Mouse (Mus musculus) liver, embryonic 14.5 days (tissue): ENCODE measurements around the gene Prps1. TPM values are rescaled to one million over a fixed set of nuclear protein-coding genes. Genes with fewer than 3 reads are reported as not detected.

Experiments used
- ATAC-seq: fragments of 200-750 bp; cut with Nextera tagmentation; 2 replicates; pipeline ENCODE4 v1.8.0; 2017; ENCODE audit warnings: moderate number of reproducible peaks, mild to moderate bottlenecking, moderate library complexity; ENCODE audit not compliant: insufficient read depth
- DNase-seq, 3 experiments: peaks; one replicate each; pipeline ENCODE4 v3.0.0-alpha.2; 2012 to 2013; ENCODE audit warnings: low read depth in 3 of 3, low spot score in 3 of 3
- H3K27ac ChIP-seq: fragments of 300-500 bp; sonication (generic); 2 replicates; pipeline ENCODE4 v1.5.1; 2014; ENCODE audit warnings: moderate library complexity, mild to moderate bottlenecking, control low read depth, inconsistent platforms
- H3K27me3 ChIP-seq: fragments of 300-500 bp; sonication (generic); 2 replicates; pipeline ENCODE4 v1.6.1; 2014; ENCODE audit warnings: mild to moderate bottlenecking, low read length, moderate library complexity; ENCODE audit not compliant: control insufficient read depth, insufficient read depth
- H3K36me3 ChIP-seq: fragments of 300-500 bp; sonication (generic); replicated peaks from 2 replicates; pipeline ENCODE4 v1.6.1; 2014; ENCODE audit warnings: low read depth; ENCODE audit not compliant: control insufficient read depth, insufficient read depth
- H3K4me1 ChIP-seq, 2 experiments: fragments of 200-500 bp in 1 of 2; fragments of 300-500 bp in 1 of 2; sonication (generic) in 1 of 2; replicated peaks; 2 replicates each; pipeline ENCODE4 v1.6.1; 2012 to 2014; ENCODE audit warnings: antibody characterized with exemption in 1 of 2, inconsistent platforms in 1 of 2, low read length in 1 of 2; ENCODE audit not compliant: control insufficient read depth in 2 of 2, insufficient read depth in 2 of 2
- H3K4me2 ChIP-seq: fragments of 300-500 bp; sonication (generic); 2 replicates; pipeline ENCODE4 v1.6.1; 2014; ENCODE audit warnings: low read depth, mild to moderate bottlenecking, control low read depth, moderate library complexity
- H3K4me3 ChIP-seq, 2 experiments: fragments of 200-500 bp in 1 of 2; fragments of 300-500 bp in 1 of 2; sonication (generic) in 1 of 2; 2 replicates each; pipeline ENCODE4 v1.5.1; 2012 to 2014; ENCODE audit warnings: low read depth in 2 of 2, low read length in 2 of 2, mild to moderate bottlenecking in 2 of 2, control low read depth in 1 of 2, inconsistent platforms in 1 of 2, moderate library complexity in 1 of 2; ENCODE audit not compliant: insufficient read depth in 1 of 2
- H3K9ac ChIP-seq: fragments of 300-500 bp; sonication (generic); replicated peaks from 2 replicates; pipeline ENCODE4 v1.6.1; 2014; ENCODE audit warnings: mild to moderate bottlenecking, control low read depth, moderate library complexity
- H3K9me3 ChIP-seq: fragments of 300-500 bp; sonication (generic); 2 replicates; pipeline ENCODE4 v1.6.1; 2016; ENCODE audit warnings: low read length, mixed read lengths; ENCODE audit not compliant: control insufficient read depth
- CTCF ChIP-seq: IDR thresholded peaks from 2 replicates; pipeline ENCODE4 v1.5.1; 2016; ENCODE audit warnings: antibody characterized with exemption, low read depth, control low read depth
- EP300 ChIP-seq: IDR thresholded peaks from 2 replicates; pipeline ENCODE4 v1.6.1; 2016; ENCODE audit warnings: antibody characterized with exemption, low read depth
- WGBS: fragments of 180-500 bp; shearing (Covaris S2); extraction: QIAGEN DNeasy Blood & Tissue Kit; methylation state at CpG from one replicate; pipeline ENCODE4 v1.1.7; 2014; ENCODE audit not compliant: insufficient replicate concordance; 5-methylcytosine and 5-hydroxymethylcytosine counted together
- polyA plus RNA-seq, 2 experiments: library from polyadenylated mRNA; depleted of rRNA in 1 of 2; stranded (reverse) in 1 of 2; unstranded in 1 of 2; fragments of >200 nt; fragmentation: Nextera tagmentation in 1 of 2; extraction: Ambion mirVana in 1 of 2; gene quantifications; 2 replicates each; pipeline versions ENCODE4 v1.2.1 to v1.2.3; 2012 to 2014

Prps1 gene
- polyA plus RNA-seq, 2 experiments = 16.8 to 35.5 TPM

- Histone ChIP-seq H3K9me3 (no peaks in the 10 kb centered on the region), H3K4me3 (no peak overlapping the region), H3K4me2 (no peak overlapping the region), H3K4me1 (no peaks in the 10 kb centered on the region), H3K9ac (no peak overlapping the region), H3K27ac (no peak overlapping the region), H3K27me3 (no peaks in the 10 kb centered on the region), H3K36me3 (no peaks in the 10 kb centered on the region)
- TF ChIP-seq CTCF (no peak), EP300 (no peak)
- ATAC-seq (no peak), DNase-seq (no peak)
- 45% methylated on average over 3 of the region's 3 CpGs for WGBS
Observed at GRCm38 (mm10) chrX:140450071-140450470, 6.3 kb upstream of the Prps1 start.

GRCm38 (mm10) chrX:140456751-140457491 lies 508 bp downstream of the Prps1 start:
- Histone ChIP-seq H3K4me1 (peaks cover 0 to 2% of the 10 kb centered on the region in 2 experiments; a peak in 2 of 4 replicates), H3K27ac (no peak overlapping the region), H3K4me2 (peak overlapping the region; percentile 72), H3K9ac (peak overlapping the region; percentile 76), H3K36me3 (no peaks in the 10 kb centered on the region), H3K9me3 (no peaks in the 10 kb centered on the region), H3K27me3 (no peaks in the 10 kb centered on the region), H3K4me3 (peak overlapping the region; percentile 69 to 79)
- ATAC-seq = peak; percentile 63
- peak in 1 of 3 experiments; percentile 3 for DNase-seq
- 16% methylated on average over 39 of the region's 39 CpGs for WGBS
- TF ChIP-seq EP300 = no peak
- no peak for TF ChIP-seq CTCF

- ATAC-seq (no peak), DNase-seq (peak in 1 of 3 experiments; percentile 4)
- Histone ChIP-seq H3K27me3 (no peaks in the 10 kb centered on the region), H3K4me2 (peak overlapping the region; percentile 72), H3K4me3 (peak overlapping the region; percentile 69 to 79), H3K36me3 (no peaks in the 10 kb centered on the region), H3K27ac (no peak overlapping the region), H3K4me1 (peaks cover 0 to 2% of the 10 kb centered on the region in 2 experiments; a peak in 2 of 4 replicates), H3K9me3 (no peaks in the 10 kb centered on the region), H3K9ac (peak overlapping the region; percentile 76)
- TF ChIP-seq CTCF (no peak), EP300 (no peak)
- WGBS = 14% methylated on average over 12 of the region's 12 CpGs
Observed at GRCm38 (mm10) chrX:140457502-140457901, 1.1 kb downstream of the Prps1 start.

GRCm38 (mm10) chrX:140478231-140478630 lies 21.8 kb downstream of the Prps1 start:
- TF ChIP-seq EP300 (no peak), CTCF (no peak)

GRCm38 (mm10) chrX:140479171-140479570 lies 22.8 kb downstream of the Prps1 start:
- Histone ChIP-seq H3K27me3 (no peaks in the 10 kb centered on the region), H3K27ac (no peak overlapping the region), H3K36me3 (no peaks in the 10 kb centered on the region), H3K4me3 (no peak overlapping the region), H3K4me1 (no peaks in the 10 kb centered on the region), H3K4me2 (no peak overlapping the region), H3K9me3 (no peaks in the 10 kb centered on the region), H3K9ac (no peak overlapping the region)
- TF ChIP-seq EP300 (no peak), CTCF (peak; percentile 79)
- WGBS = 29% methylated on average over 5 of the region's 5 CpGs
- DNase-seq = no peak
- ATAC-seq = peak; percentile 21; the same call in 1 of the 2 replicates

More at GRCm38 (mm10) chrX:140478231-140478630, 21.8 kb downstream of the Prps1 start:
- no peak overlapping the region for H3K9ac ChIP-seq
- no peak overlapping the region for H3K4me3 ChIP-seq
- WGBS = 62% methylated on average over 6 of the region's 6 CpGs
- ATAC-seq = no peak
- no peaks in the 10 kb centered on the region for H3K4me1 ChIP-seq
- H3K27me3 ChIP-seq = no peaks in the 10 kb centered on the region
- no peak overlapping the region for H3K4me2 ChIP-seq
- no peak for DNase-seq
- no peaks in the 10 kb centered on the region for H3K9me3 ChIP-seq
- H3K36me3 ChIP-seq = no peaks in the 10 kb centered on the region
- no peak overlapping the region for H3K27ac ChIP-seq
